ENCODE assay signal across 11 mouse cellular contexts in genomic region chr7:30805924-30806323, GRCm38 (mm10). TPM values are rescaled to one million over a fixed set of nuclear protein-coding genes. Genes with fewer than 3 reads are reported as not detected.
DNase-seq lines count a peak whose midpoint lies in the region; TF ChIP-seq lines count a peak whose summit lies in the region.
"Had no signal": no experiment of that assay in that cellular context is flagged by ENCODE, and none has a peak within 500 bp of the region (broad histone marks: within the 10 kb centered on the region; RNA-seq: fewer than 3 reads in every experiment).

No protein-coding gene starts in this region.

- DNase-seq in adrenal gland, adult (ENCODE audit: inconsistent age in 2 of 2, low spot score in 1 of 2): peak; percentile 55 to 81
- no peak for DNase-seq in adrenal gland, adult 8-10 months
- peak; percentile 2 for DNase-seq in 3T3-L1 (ENCODE audit: low read depth, low spot score)
- DNase-seq in brain, embryonic 14.5 days (ENCODE audit: low read depth): no peak
- DNase-seq in lung, adult 18-20 months: peak; percentile 34 to 35
- DNase-seq in splenic B cell, adult 2 months (ENCODE audit: low read depth, low spot score): peak; percentile 91
- DNase-seq in left cerebral cortex, adult 18-20 months (ENCODE audit: low spot score in 2 of 2): no peak
- no peak for DNase-seq in yolk sac, embryonic 10.5 days (ENCODE audit: low spot score)

- TF ChIP-seq CTCF in brain, embryonic 14.5 days (IDR thresholded peaks at IDR 0.05; ENCODE audit: borderline replicate concordance, extremely low read depth, insufficient read depth, insufficient read length): peak; percentile 35; the same call in 1 of the 2 replicates

- TF ChIP-seq POLR2A in brain, embryonic 14.5 days (IDR thresholded peaks at IDR 0.05; ENCODE audit: borderline replicate concordance, extremely low read depth, insufficient read depth, insufficient read length, poor library complexity, severe bottlenecking): no peak

- no peaks in the 10 kb centered on the region for H3K36me3 ChIP-seq in splenic B cell, adult 2 months (ENCODE audit: control insufficient read depth, insufficient read depth, low read length, poor library complexity, severe bottlenecking)
- H3K36me3 ChIP-seq: heart, embryonic 15.5 days had no signal

- no peaks in the 10 kb centered on the region for H3K27me3 ChIP-seq in splenic B cell, adult 2 months (ENCODE audit: control insufficient read depth, insufficient read depth, low read length, poor library complexity, severe bottlenecking)
- H3K27me3 ChIP-seq: heart, embryonic 15.5 days had no signal

RNA-seq across cellular contexts. Expression of gene Ffar2, which starts 17.7 kb away (rescaled TPM):
- total RNA-seq in adrenal gland, adult 8-10 months (2022): 1 to 10 TPM; 1.6 to 9.0 (median 2.6) TPM
- polyA plus RNA-seq in brain, embryonic 14.5 days (2012; rRNA removed): 0.13 and 0.46 TPM in 2 replicates
- total RNA-seq in left cerebral cortex, adult 18-20 months (2021): not detected
- polyA plus RNA-seq: C2C12 had no signal

RNA-seq across cellular contexts. Expression of gene Krtdap, which starts 18.2 kb away (rescaled TPM):
- not detected for total RNA-seq in adrenal gland, adult 8-10 months (2022)
- 5.6 and 30.7 TPM in 2 replicates for polyA plus RNA-seq in brain, embryonic 14.5 days (2012; rRNA removed)
- total RNA-seq in left cerebral cortex, adult 18-20 months (2021): not detected
- polyA plus RNA-seq: C2C12 had no signal

RNA-seq across cellular contexts. Expression of gene Dmkn, which starts 42.4 kb away (rescaled TPM):
- 1 to 10 TPM; 2.7 to 4.6 (median 4.2) TPM for total RNA-seq in adrenal gland, adult 8-10 months (2022)
- polyA plus RNA-seq in brain, embryonic 14.5 days (2012; rRNA removed): 3.5 and 14.2 TPM in 2 replicates
- 1 to 10 TPM; 1.9 to 4.0 TPM for total RNA-seq in left cerebral cortex, adult 18-20 months (2021)
- polyA plus RNA-seq: C2C12 had no signal

RNA-seq across cellular contexts. Expression of gene Ffar3, which starts 50.1 kb away (rescaled TPM):
- total RNA-seq in adrenal gland, adult 8-10 months (2022): 1 to 10 TPM in 1 of 4 experiments, under 1 TPM in 3; 0.35 to 1.9 (median 0.75) TPM
- not detected in 2 replicates for polyA plus RNA-seq in brain, embryonic 14.5 days (2012; rRNA removed)
- not detected for total RNA-seq in left cerebral cortex, adult 18-20 months (2021)
- polyA plus RNA-seq: C2C12; heart, embryonic 15.5 days; neural tube, embryonic 14.5 days had no signal

RNA-seq across cellular contexts. Expression of gene Sbsn, which starts 54.7 kb away (rescaled TPM):
- total RNA-seq in adrenal gland, adult 8-10 months (2022): 100 to 1,000 TPM; 213 to 399 (median 309) TPM
- polyA plus RNA-seq in brain, embryonic 14.5 days (2012; rRNA removed): 5.1 and 8.8 TPM in 2 replicates
- total RNA-seq in left cerebral cortex, adult 18-20 months (2021): 10 to 100 TPM in 1 of 2 experiments, 1 to 10 TPM in 1; 8.2 to 12.9 TPM

Comparison
In these comparisons a context has a peak if more than half of its experiments do, and no peak if none do; other contexts are left out.
1. DNase-seq: peak in adrenal gland, adult (2 of 2), 3T3-L1 (single experiment), lung, adult 18-20 months (2 of 2) and splenic B cell, adult 2 months (single experiment); none in adrenal gland, adult 8-10 months (single experiment), brain, embryonic 14.5 days (single experiment), left cerebral cortex, adult 18-20 months (0 of 2) and yolk sac, embryonic 10.5 days (single experiment).